Mouse (Mus musculus): ENCODE measurements around the gene Rab17.
A peak's percentile ranks its signal among the peaks of the same experiment; 100 is the strongest.

The Rab17 gene

GRCm38 (mm10) chr1:90939980-90940379 is 29.5 kb downstream of the Rab17 start:
- no peak overlapping the region for H3K4me3 ChIP-seq (replicated peaks; ENCODE audit: low read length)
- peaks cover 9% of the 10 kb centered on the region for H3K4me1 ChIP-seq (replicated peaks; ENCODE audit: low read depth, low read length)
- no peaks in the 10 kb centered on the region for H3K36me3 ChIP-seq (ENCODE audit: insufficient read depth, low read length)

GRCm38 (mm10) chr1:90936990-90937389 is 32.5 kb downstream of the Rab17 start:
- Histone ChIP-seq H3K4me3 (replicated peaks; ENCODE audit: low read length) (no peak overlapping the region), H3K4me1 (replicated peaks; ENCODE audit: low read depth, low read length) (peaks cover 9% of the 10 kb centered on the region), H3K27me3 (ENCODE audit: insufficient read depth, low read length) (peaks cover 14% of the 10 kb centered on the region), H3K9me3 (ENCODE audit: low read length) (no peaks in the 10 kb centered on the region), H3K36me3 (ENCODE audit: insufficient read depth, low read length) (no peaks in the 10 kb centered on the region)
- TF ChIP-seq POU5F1 (IDR thresholded peaks at IDR 0.05; ENCODE audit: borderline replicate concordance, low read length) (no peak), CTCF (conservative IDR thresholded peaks at IDR 0.05; ENCODE audit: low read length) (no peak), NANOG (IDR thresholded peaks at IDR 0.05; ENCODE audit: borderline replicate concordance, low read length) (no peak)

More at GRCm38 (mm10) chr1:90939980-90940379, 29.5 kb downstream of the Rab17 start:
- H3K9me3 ChIP-seq (ENCODE audit: low read length), result no peaks in the 10 kb centered on the region
- no peak for TF ChIP-seq POU5F1 (IDR thresholded peaks at IDR 0.05; ENCODE audit: borderline replicate concordance, low read length)
- no peak for TF ChIP-seq CTCF (conservative IDR thresholded peaks at IDR 0.05; ENCODE audit: low read length)
- TF ChIP-seq NANOG (IDR thresholded peaks at IDR 0.05; ENCODE audit: borderline replicate concordance, low read length), result no peak
- peaks cover 11% of the 10 kb centered on the region for H3K27me3 ChIP-seq (ENCODE audit: insufficient read depth, low read length)

DNA sequence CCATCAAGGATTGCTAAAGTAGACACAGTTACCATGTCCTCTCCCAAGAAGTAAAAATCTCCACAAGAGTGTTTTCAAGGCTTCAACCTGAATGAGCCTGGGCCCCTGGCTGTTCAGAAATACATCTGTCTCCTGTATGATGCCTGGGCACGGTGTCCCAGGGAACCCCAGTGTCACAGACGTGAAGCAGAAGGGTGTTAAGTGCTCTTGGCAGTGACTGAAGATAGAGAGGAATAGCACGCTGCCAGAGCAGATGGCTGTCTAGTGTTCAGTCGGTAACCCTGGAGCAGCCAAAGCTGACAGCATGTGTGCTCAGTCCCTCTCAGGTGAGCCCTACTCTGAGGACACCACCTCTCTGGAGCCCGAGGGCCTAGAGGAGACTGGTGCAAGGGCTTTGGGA is 36.5 kb downstream of the Rab17 start:
- H3K36me3 ChIP-seq (ENCODE audit: insufficient read depth, low read length), result no peaks in the 10 kb centered on the region
- TF ChIP-seq NANOG (IDR thresholded peaks at IDR 0.05; ENCODE audit: borderline replicate concordance, low read length) (no peak), POU5F1 (IDR thresholded peaks at IDR 0.05; ENCODE audit: borderline replicate concordance, low read length) (no peak)
- H3K4me3 ChIP-seq (replicated peaks; ENCODE audit: low read length), result no peak overlapping the region
- peaks cover 13% of the 10 kb centered on the region for H3K4me1 ChIP-seq (replicated peaks; ENCODE audit: low read depth, low read length)
- peaks cover 19% of the 10 kb centered on the region for H3K27me3 ChIP-seq (ENCODE audit: insufficient read depth, low read length)
- H3K9me3 ChIP-seq (ENCODE audit: low read length), result no peaks in the 10 kb centered on the region

DNA sequence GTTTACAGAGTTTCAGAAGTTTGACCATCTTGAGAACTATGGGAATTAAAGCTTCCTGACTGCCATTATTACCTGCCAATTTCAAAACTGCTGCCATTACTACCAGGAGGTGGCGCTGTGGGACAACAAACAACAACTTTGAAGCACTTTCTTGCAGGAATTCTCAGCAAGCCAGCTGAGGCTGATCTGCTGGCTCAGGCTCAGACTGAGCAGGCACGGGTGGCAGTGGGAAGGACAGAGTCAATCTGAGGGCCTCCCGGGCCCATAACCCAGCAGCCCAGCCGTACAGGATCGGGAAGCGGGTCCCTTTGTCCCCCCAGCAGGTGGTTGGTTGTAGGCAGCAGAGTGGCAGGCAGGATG is 40.9 kb downstream of the Rab17 start:
- H3K9me3 ChIP-seq (ENCODE audit: low read length), result no peaks in the 10 kb centered on the region
- H3K4me3 ChIP-seq (replicated peaks; ENCODE audit: low read length), result peak overlapping the region; percentile 64
- peaks cover 30% of the 10 kb centered on the region for H3K27me3 ChIP-seq (ENCODE audit: insufficient read depth, low read length)
- peaks cover 15% of the 10 kb centered on the region for H3K4me1 ChIP-seq (replicated peaks; ENCODE audit: low read depth, low read length)
- TF ChIP-seq CTCF (conservative IDR thresholded peaks at IDR 0.05; ENCODE audit: low read length), result peak; percentile 78
- no peak for TF ChIP-seq NANOG (IDR thresholded peaks at IDR 0.05; ENCODE audit: borderline replicate concordance, low read length)
- no peaks in the 10 kb centered on the region for H3K36me3 ChIP-seq (ENCODE audit: insufficient read depth, low read length)

GRCm38 (mm10) chr1:90927929-90928574 is 41.4 kb downstream of the Rab17 start:
- peaks cover 15% of the 10 kb centered on the region for H3K4me1 ChIP-seq (replicated peaks; ENCODE audit: low read depth, low read length)
- peaks cover 25% of the 10 kb centered on the region for H3K27me3 ChIP-seq (ENCODE audit: insufficient read depth, low read length)
- H3K36me3 ChIP-seq (ENCODE audit: insufficient read depth, low read length), result no peaks in the 10 kb centered on the region
- no peaks in the 10 kb centered on the region for H3K9me3 ChIP-seq (ENCODE audit: low read length)
- no peak for TF ChIP-seq POU5F1 (IDR thresholded peaks at IDR 0.05; ENCODE audit: borderline replicate concordance, low read length)
- no peak for TF ChIP-seq CTCF (conservative IDR thresholded peaks at IDR 0.05; ENCODE audit: low read length)
- no peak for TF ChIP-seq NANOG (IDR thresholded peaks at IDR 0.05; ENCODE audit: borderline replicate concordance, low read length)
- H3K4me3 ChIP-seq (replicated peaks; ENCODE audit: low read length), result peak overlapping the region; percentile 64

- no peak overlapping the region for H3K4me3 ChIP-seq (replicated peaks; ENCODE audit: low read length)
- H3K4me1 ChIP-seq (replicated peaks; ENCODE audit: low read depth, low read length), result peaks cover 15% of the 10 kb centered on the region
- peaks cover 23% of the 10 kb centered on the region for H3K27me3 ChIP-seq (ENCODE audit: insufficient read depth, low read length)
- no peaks in the 10 kb centered on the region for H3K9me3 ChIP-seq (ENCODE audit: low read length)
- H3K36me3 ChIP-seq (ENCODE audit: insufficient read depth, low read length), result no peaks in the 10 kb centered on the region
- TF ChIP-seq POU5F1 (IDR thresholded peaks at IDR 0.05; ENCODE audit: borderline replicate concordance, low read length) (no peak), CTCF (conservative IDR thresholded peaks at IDR 0.05; ENCODE audit: low read length) (no peak), NANOG (IDR thresholded peaks at IDR 0.05; ENCODE audit: borderline replicate concordance, low read length) (no peak)
Observed at GRCm38 (mm10) chr1:90927308-90927707, 42.2 kb downstream of the Rab17 start.

- TF ChIP-seq POU5F1 (IDR thresholded peaks at IDR 0.05; ENCODE audit: borderline replicate concordance, low read length) (no peak), NANOG (IDR thresholded peaks at IDR 0.05; ENCODE audit: borderline replicate concordance, low read length) (no peak), CTCF (conservative IDR thresholded peaks at IDR 0.05; ENCODE audit: low read length) (no peak)
- Histone ChIP-seq H3K36me3 (ENCODE audit: insufficient read depth, low read length) (no peaks in the 10 kb centered on the region), H3K4me3 (replicated peaks; ENCODE audit: low read length) (no peak overlapping the region), H3K4me1 (replicated peaks; ENCODE audit: low read depth, low read length) (peaks cover 15% of the 10 kb centered on the region), H3K9me3 (ENCODE audit: low read length) (no peaks in the 10 kb centered on the region), H3K27me3 (ENCODE audit: insufficient read depth, low read length) (peaks cover 28% of the 10 kb centered on the region)
Observed at GRCm38 (mm10) chr1:90926030-90926429, 43.4 kb downstream of the Rab17 start.

- Histone ChIP-seq H3K4me1 (replicated peaks; ENCODE audit: low read depth, low read length) (0 out of 2 replicates have a peak, but pooled peaks cover 3% of the 10 kb centered on the region), H3K36me3 (ENCODE audit: insufficient read depth, low read length) (no peaks in the 10 kb centered on the region), H3K4me3 (replicated peaks; ENCODE audit: low read length) (no peak overlapping the region), H3K9me3 (ENCODE audit: low read length) (peaks cover 19% of the 10 kb centered on the region), H3K27me3 (ENCODE audit: insufficient read depth, low read length) (peaks cover 19% of the 10 kb centered on the region)
- no peak for TF ChIP-seq NANOG (IDR thresholded peaks at IDR 0.05; ENCODE audit: borderline replicate concordance, low read length)
Observed at GRCm38 (mm10) chr1:90921687-90922086, 47.8 kb downstream of the Rab17 start.

DNA sequence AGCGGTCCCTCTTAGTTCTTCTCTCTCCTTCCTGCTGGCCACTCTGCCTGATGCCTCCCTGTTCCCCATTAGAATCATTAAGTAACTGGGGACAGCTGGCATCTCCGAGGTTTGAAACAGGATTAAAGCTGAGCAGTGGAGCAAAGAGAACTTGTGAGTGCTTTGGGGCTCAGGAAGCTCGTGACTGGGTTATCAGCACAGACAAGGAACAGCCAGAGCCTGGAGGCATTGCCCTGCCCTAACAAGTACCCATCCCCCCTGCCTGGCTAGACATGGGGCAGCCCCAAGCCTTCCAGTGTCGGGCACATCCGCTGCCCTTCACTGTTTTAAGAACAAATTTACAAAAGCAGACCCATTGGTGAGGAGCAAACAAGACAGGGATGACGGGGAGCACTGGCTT is 52.0 kb downstream of the Rab17 start:
- peaks cover 9% of the 10 kb centered on the region for H3K4me1 ChIP-seq (replicated peaks; ENCODE audit: low read depth, low read length)
- H3K9me3 ChIP-seq (ENCODE audit: low read length), result peaks cover 19% of the 10 kb centered on the region
- no peak overlapping the region for H3K4me3 ChIP-seq (replicated peaks; ENCODE audit: low read length)
- H3K27me3 ChIP-seq (ENCODE audit: insufficient read depth, low read length), result peaks cover 39% of the 10 kb centered on the region
- TF ChIP-seq POU5F1 (IDR thresholded peaks at IDR 0.05; ENCODE audit: borderline replicate concordance, low read length), result no peak
- TF ChIP-seq CTCF (conservative IDR thresholded peaks at IDR 0.05; ENCODE audit: low read length), result no peak
- TF ChIP-seq NANOG (IDR thresholded peaks at IDR 0.05; ENCODE audit: borderline replicate concordance, low read length), result no peak
- no peaks in the 10 kb centered on the region for H3K36me3 ChIP-seq (ENCODE audit: insufficient read depth, low read length)

Measured in E14TG2a.4 (cell line).